Mouse (Mus musculus) kidney, postnatal 10 days (tissue): ENCODE data around the gene Grcc10.

Source experiments
- DNase-seq: peaks from one replicate; pipeline ENCODE4 v3.0.0; 2021; ENCODE audit warnings: mixed read lengths

Gene Grcc10

GRCm38 (mm10) chr6:124740888-124741761 is at the start of gene Grcc10:
Gene Grcc10, minus strand, starts transcription at chr6:124741374.
- peak; percentile 92 for DNase-seq

- DNase-seq = no peak
Observed at GRCm38 (mm10) chr6:124790121-124790520, 48.9 kb upstream of the Grcc10 start.

- DNase-seq = no peak
Observed at GRCm38 (mm10) chr6:124789519-124789918, 48.3 kb upstream of the Grcc10 start.

GRCm38 (mm10) chr6:124787722-124788121 is 46.5 kb upstream of the Grcc10 start:
- no peak for DNase-seq

GRCm38 (mm10) chr6:124786756-124787420 is 45.7 kb upstream of the Grcc10 start:
- no peak for DNase-seq

GRCm38 (mm10) chr6:124782436-124782835 is 41.3 kb upstream of the Grcc10 start:
- peak; percentile 68 for DNase-seq

- DNase-seq = no peak
Observed at GRCm38 (mm10) chr6:124780917-124781316, 39.7 kb upstream of the Grcc10 start.

GRCm38 (mm10) chr6:124779984-124780416 is 38.8 kb upstream of the Grcc10 start:
- peak; percentile 60 for DNase-seq

GRCm38 (mm10) chr6:124779222-124779983 is 38.2 kb upstream of the Grcc10 start, which contains the start of gene Lrrc23:
Gene Lrrc23, minus strand, starts transcription at chr6:124779727.
- peak; percentile 59 for DNase-seq

- DNase-seq = no peak
Observed at GRCm38 (mm10) chr6:124770511-124770910, 29.3 kb upstream of the Grcc10 start.

- DNase-seq = no peak
Observed at GRCm38 (mm10) chr6:124770013-124770412, 28.8 kb upstream of the Grcc10 start.

- peak; percentile 75 for DNase-seq
Observed at GRCm38 (mm10) chr6:124769101-124769765, 28.1 kb upstream of the Grcc10 start, which contains the start of gene Eno2. Gene Eno2, minus strand, starts transcription at chr6:124769673.

GRCm38 (mm10) chr6:124768704-124769044 is 27.5 kb upstream of the Grcc10 start:
- no peak for DNase-seq

- peak; percentile 45 for DNase-seq
Observed at GRCm38 (mm10) chr6:124767920-124768703, 26.9 kb upstream of the Grcc10 start.

GRCm38 (mm10) chr6:124767536-124767919 is 26.4 kb upstream of the Grcc10 start:
- DNase-seq = no peak

- no peak for DNase-seq
Observed at GRCm38 (mm10) chr6:124765951-124766350, 24.8 kb upstream of the Grcc10 start.

- DNase-seq = peak; percentile 93
Observed at GRCm38 (mm10) chr6:124759259-124759658, 18.1 kb upstream of the Grcc10 start.

- DNase-seq = no peak
Observed at GRCm38 (mm10) chr6:124758849-124759232, 17.7 kb upstream of the Grcc10 start.

- peak; percentile 73 for DNase-seq
Observed at GRCm38 (mm10) chr6:124757909-124758848, 17.0 kb upstream of the Grcc10 start.

GRCm38 (mm10) chr6:124757351-124757880 is 16.2 kb upstream of the Grcc10 start:
- no peak for DNase-seq
